Mouse (Mus musculus) myocyte (in vitro differentiated cells): ENCODE measurements at regions not wholly inside any gene's neighbourhood (a gene's known extent, or its start where the extent isn't known, plus 50 kb on each side); places are given as distances from the start of the nearest gene placed in this dataset.

Experiments used
- CEBPB ChIP-seq: IDR thresholded peaks from 2 replicates; pipeline ENCODE4 v1.6.1; 2011; ENCODE audit warnings: mild to moderate bottlenecking, moderate library complexity; ENCODE audit not compliant: poor library complexity, insufficient read depth, severe bottlenecking
- POLR2A ChIP-seq: IDR thresholded peaks from one replicate; pipeline ENCODE4 v1.6.1; 2011; ENCODE audit warnings: low read depth, mild to moderate bottlenecking, control low read depth, moderate library complexity; ENCODE audit not compliant: insufficient read length
- TCF12 ChIP-seq: IDR thresholded peaks from one replicate; pipeline ENCODE4 v1.6.1; 2011; ENCODE audit warnings: mild to moderate bottlenecking, control low read depth; ENCODE audit not compliant: poor library complexity, insufficient read depth, severe bottlenecking

DNA sequence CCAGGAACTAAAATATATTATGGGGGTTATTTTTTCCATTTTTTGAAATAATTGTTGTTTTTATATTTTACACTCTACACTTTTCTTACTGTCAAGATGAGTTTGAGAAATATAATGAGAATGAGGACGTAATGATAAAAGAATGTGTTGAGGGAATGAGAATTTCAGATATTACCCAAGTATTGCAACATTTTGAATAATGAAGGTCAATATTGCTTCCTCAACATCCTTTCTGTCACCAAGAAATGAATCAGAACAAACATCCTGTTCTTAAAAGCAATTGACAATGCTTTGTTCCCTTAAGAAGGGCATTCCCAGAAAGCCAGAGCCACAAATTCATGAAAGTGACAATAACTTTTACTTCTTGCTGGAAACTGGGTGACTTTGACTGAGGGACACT, 878.0 kb downstream of the Slitrk1 start:
- TF ChIP-seq POLR2A = no peak
- TF ChIP-seq TCF12 = no peak
- TF ChIP-seq CEBPB = peak; percentile 86
